Mouse (Mus musculus) stomach, adult 2 months (tissue): ENCODE results near the gene Armcx5. TPM values are rescaled to one million over a fixed set of nuclear protein-coding genes. Genes with fewer than 3 reads are reported as not detected.

Source experiments
- polyA plus RNA-seq: library from polyadenylated mRNA; depleted of rRNA; stranded (reverse); fragments of >200 nt; gene quantifications from 2 replicates; pipeline ENCODE4 v1.2.3, GENCODE M21; 2012; rRNA removed

Armcx5 gene
- polyA plus RNA-seq = 0.09 and 0.19 TPM in 2 replicates

GRCm38 (mm10) chrX:135742304-135743055 is at the start of gene Armcx5, which contains the start of gene Gprasp1:
Armcx5 (plus strand) TSS chrX:135742733.
Gprasp1 (plus strand) TSS chrX:135742733.

GRCm38 (mm10) chrX:135693633-135694032 is 48.9 kb upstream of the Armcx5 start, which contains the start of gene Tcp11x2:
Tcp11x2 (minus strand) TSS chrX:135693790.

GRCm38 (mm10) chrX:135725161-135725560 is 17.4 kb upstream of the Armcx5 start, which contains the start of gene Tmsb15a:
Tmsb15a (minus strand) TSS chrX:135725261.

Other genes starting within 250 kb of the Armcx5 start
- not detected in 2 replicates for gene AV320801, start 248.1 kb upstream of the Armcx5 start, polyA plus RNA-seq
- gene Nxf7, start 144.0 kb upstream of the Armcx5 start, polyA plus RNA-seq = 0.04 TPM in 1 of 2 replicates, not detected in the other
- gene Prame, start 115.0 kb upstream of the Armcx5 start, polyA plus RNA-seq = not detected in 2 replicates
- gene Tcp11x2, start 48.9 kb upstream of the Armcx5 start, polyA plus RNA-seq = not detected in 2 replicates
- gene Tmsb15a, start 17.5 kb upstream of the Armcx5 start, polyA plus RNA-seq = not detected in 2 replicates
- gene Gprasp1, start within 50 bp of the Armcx5 start, polyA plus RNA-seq = 2.7 and 5.9 TPM in 2 replicates
- 0.31 and 0.60 TPM in 2 replicates for gene Bhlhb9, start 54.9 kb downstream of the Armcx5 start, polyA plus RNA-seq
- gene Gprasp2, start 96.3 kb downstream of the Armcx5 start, polyA plus RNA-seq = 0.14 and 1.3 TPM in 2 replicates